ENCODE assay signal across 12 mouse cellular contexts in the genomic region with DNA sequence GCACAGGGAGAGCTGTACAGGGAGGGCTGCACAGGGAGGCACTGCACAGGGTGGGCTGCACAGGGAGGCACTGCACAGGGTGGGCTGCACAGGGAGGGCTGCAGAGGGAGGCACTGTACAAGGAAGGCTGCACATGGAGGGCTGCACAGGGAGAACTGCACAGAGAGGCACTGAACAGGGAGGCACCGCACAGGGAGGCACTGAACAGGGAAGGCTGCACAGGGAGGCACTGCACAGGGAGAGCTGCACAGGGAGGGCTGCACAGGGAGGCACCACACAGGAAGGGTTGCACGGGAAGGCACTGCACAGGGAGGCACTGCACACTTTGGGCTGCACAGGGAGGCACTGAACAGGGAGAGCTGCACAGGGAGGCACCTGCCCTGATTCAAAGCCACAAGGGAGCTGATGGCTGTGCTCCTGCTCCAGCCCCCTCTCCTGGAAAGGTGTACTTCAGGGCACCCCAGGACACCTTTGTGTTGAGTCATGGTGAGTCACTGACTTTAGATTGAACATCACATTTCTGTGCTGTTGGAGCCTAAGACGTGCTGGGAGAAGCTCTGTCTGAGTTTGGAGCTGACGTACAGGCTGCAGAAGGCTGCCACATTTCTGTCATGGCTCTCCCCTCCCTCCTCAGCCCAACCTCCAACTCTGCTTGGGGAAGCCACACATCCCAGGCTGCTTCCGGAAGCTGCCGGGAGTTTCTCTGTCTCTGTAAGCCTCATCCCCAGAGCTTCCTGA.
DNase-seq lines count a peak whose midpoint lies in the region; ATAC-seq lines count a peak whose summit lies in the region.
"Had no signal": no experiment of that assay in that cellular context is flagged by ENCODE, and none has a peak within 500 bp of the region (broad histone marks: within the 10 kb centered on the region; RNA-seq: fewer than 3 reads in every experiment).

No protein-coding gene starts in this region.

- no peak overlapping the region for H3K4me3 ChIP-seq in forebrain, embryonic 13.5 days
- H3K4me3 ChIP-seq in forebrain, embryonic 10.5 days: no peak overlapping the region
- H3K4me3 ChIP-seq in neural tube, embryonic 13.5 days: no peak overlapping the region
- H3K4me3 ChIP-seq in neural tube, embryonic 15.5 days (replicated peaks): no peak overlapping the region
- H3K4me3 ChIP-seq in stomach, embryonic 16.5 days (replicated peaks; ENCODE audit: low read length): no peak overlapping the region
- H3K4me3 ChIP-seq: heart, embryonic 13.5 days had no signal

- H3K9ac ChIP-seq in forebrain, embryonic 13.5 days: no peak overlapping the region
- no peak overlapping the region for H3K9ac ChIP-seq in neural tube, embryonic 13.5 days
- no peak overlapping the region for H3K9ac ChIP-seq in neural tube, embryonic 15.5 days (replicated peaks)
- H3K9ac ChIP-seq in stomach, embryonic 16.5 days (ENCODE audit: low read length): 0 out of 2 replicates have a peak overlapping the region, but pooled peaks have one; percentile 36
- H3K9ac ChIP-seq: heart, embryonic 13.5 days had no signal

- no peaks in the 10 kb centered on the region for H3K27me3 ChIP-seq in forebrain, embryonic 13.5 days
- H3K27me3 ChIP-seq in forebrain, embryonic 10.5 days (ENCODE audit: poor library complexity, severe bottlenecking): no peaks in the 10 kb centered on the region
- H3K27me3 ChIP-seq in neural tube, embryonic 13.5 days: no peaks in the 10 kb centered on the region
- no peaks in the 10 kb centered on the region for H3K27me3 ChIP-seq in neural tube, embryonic 15.5 days (replicated peaks)
- H3K27me3 ChIP-seq in stomach, embryonic 16.5 days (ENCODE audit: control insufficient read depth, insufficient read depth, low read length): no peaks in the 10 kb centered on the region
- H3K27me3 ChIP-seq: heart, embryonic 13.5 days had no signal

- no peak for DNase-seq in forebrain, embryonic 10.5 days (ENCODE audit: extremely low spot score, low spot score)
- DNase-seq in left cerebral cortex, postnatal 14 days (ENCODE audit: low spot score in 2 of 2): peak; percentile 42 to 56
- DNase-seq in adrenal gland, postnatal 10 days: no peak
- no peak for DNase-seq in T-cell, adult 2 months (ENCODE audit: low spot score)
- DNase-seq: layer of hippocampus, adult 9-11 months; spleen, adult 18-20 months had no signal

- WGBS in forebrain, embryonic 13.5 days: 46% methylated on average over 6 of the region's 6 CpGs
- WGBS in forebrain, embryonic 10.5 days: 51% methylated on average over 6 of the region's 6 CpGs
- WGBS in neural tube, embryonic 13.5 days: 55% methylated on average over 6 of the region's 6 CpGs
- 53% methylated on average over 6 of the region's 6 CpGs for WGBS in neural tube, embryonic 15.5 days
- WGBS in stomach, embryonic 16.5 days: 30% methylated on average over 6 of the region's 6 CpGs

- no peaks in the 10 kb centered on the region for H3K36me3 ChIP-seq in forebrain, embryonic 13.5 days (ENCODE audit: poor library complexity, severe bottlenecking)
- H3K36me3 ChIP-seq in forebrain, embryonic 10.5 days (replicated peaks): no peaks in the 10 kb centered on the region
- no peaks in the 10 kb centered on the region for H3K36me3 ChIP-seq in neural tube, embryonic 13.5 days
- no peaks in the 10 kb centered on the region for H3K36me3 ChIP-seq in neural tube, embryonic 15.5 days
- H3K36me3 ChIP-seq in stomach, embryonic 16.5 days (ENCODE audit: control insufficient read depth, insufficient read depth, low read length): no peaks in the 10 kb centered on the region

- peaks cover 21% of the 10 kb centered on the region for H3K4me1 ChIP-seq in forebrain, embryonic 13.5 days
- H3K4me1 ChIP-seq in forebrain, embryonic 10.5 days: peaks cover 18% of the 10 kb centered on the region
- H3K4me1 ChIP-seq in neural tube, embryonic 13.5 days (replicated peaks): peaks cover 16% of the 10 kb centered on the region
- peaks cover 9% of the 10 kb centered on the region; the same call in 1 of the 2 replicates for H3K4me1 ChIP-seq in neural tube, embryonic 15.5 days
- peaks cover 8% of the 10 kb centered on the region; the same call in 1 of the 2 replicates for H3K4me1 ChIP-seq in stomach, embryonic 16.5 days (ENCODE audit: control insufficient read depth, insufficient read depth, low read length)

- intact Hi-C loops in left cerebral cortex, postnatal 14 days (cut with DNase I): no loop called here

- no peak overlapping the region for H3K4me2 ChIP-seq in forebrain, embryonic 13.5 days
- H3K4me2 ChIP-seq in neural tube, embryonic 13.5 days: no peak overlapping the region
- H3K4me2 ChIP-seq in neural tube, embryonic 15.5 days: no peak overlapping the region
- H3K4me2 ChIP-seq in stomach, embryonic 16.5 days (ENCODE audit: low read depth, low read length): no peak overlapping the region
- H3K4me2 ChIP-seq: heart, embryonic 13.5 days had no signal

- no peak overlapping the region for H3K27ac ChIP-seq in forebrain, embryonic 13.5 days
- no peak overlapping the region for H3K27ac ChIP-seq in forebrain, embryonic 10.5 days
- H3K27ac ChIP-seq in neural tube, embryonic 13.5 days (replicated peaks): no peak overlapping the region
- no peak overlapping the region for H3K27ac ChIP-seq in neural tube, embryonic 15.5 days (replicated peaks)
- no peak overlapping the region for H3K27ac ChIP-seq in stomach, embryonic 16.5 days (ENCODE audit: low read length)
- H3K27ac ChIP-seq: heart, embryonic 13.5 days had no signal

- H3K9me3 ChIP-seq in forebrain, embryonic 13.5 days (replicated peaks): no peaks in the 10 kb centered on the region
- no peaks in the 10 kb centered on the region for H3K9me3 ChIP-seq in forebrain, embryonic 10.5 days
- H3K9me3 ChIP-seq in neural tube, embryonic 13.5 days: no peaks in the 10 kb centered on the region
- no peaks in the 10 kb centered on the region for H3K9me3 ChIP-seq in neural tube, embryonic 15.5 days (replicated peaks)
- no peaks in the 10 kb centered on the region for H3K9me3 ChIP-seq in stomach, embryonic 16.5 days (replicated peaks; ENCODE audit: control insufficient read depth, low read length)
- H3K9me3 ChIP-seq: heart, embryonic 13.5 days had no signal

- ATAC-seq in forebrain, embryonic 13.5 days: 0 out of 2 replicates have a peak, but pooled peaks have one; percentile 34
- 0 out of 2 replicates have a peak, but pooled peaks have one; percentile 47 for ATAC-seq in neural tube, embryonic 13.5 days (ENCODE audit: low read depth)
- no peak for ATAC-seq in neural tube, embryonic 15.5 days (ENCODE audit: low FRiP score)
- ATAC-seq in stomach, embryonic 16.5 days (ENCODE audit: insufficient read depth, low FRiP score): peak; percentile 49
- ATAC-seq: activated CD4-positive, CD25-positive, alpha-beta regulatory T cell, adult 4 months had no signal

Comparison
In these comparisons a context has a peak if more than half of its experiments do, and no peak if none do; other contexts are left out.
1. DNase-seq: peak in left cerebral cortex, postnatal 14 days (2 of 2); none in forebrain, embryonic 10.5 days (single experiment), adrenal gland, postnatal 10 days (single experiment) and T-cell, adult 2 months (single experiment).